Mouse (Mus musculus) brain, embryonic 14.5 days (tissue): ENCODE data around the gene Xpr1.
"Not testable (repeated sequence)": the region's sequence is repeated elsewhere in the genome, so short reads cannot be mapped to it uniquely, and the experiment has no call there.

Source experiments
- CTCF ChIP-seq: fragments of 200-500 bp; IDR thresholded peaks from 2 replicates; pipeline ENCODE4 v1.5.1; 2012; ENCODE audit warnings: inconsistent platforms, mild to moderate bottlenecking, moderate library complexity, borderline replicate concordance; ENCODE audit not compliant: insufficient read depth, insufficient read length; ENCODE audit errors: extremely low read depth
- POLR2A ChIP-seq: fragments of 200-500 bp; IDR thresholded peaks from 2 replicates; pipeline ENCODE4 v1.6.1; 2012; ENCODE audit warnings: mild to moderate bottlenecking, inconsistent platforms, borderline replicate concordance; ENCODE audit not compliant: poor library complexity, insufficient read depth, insufficient read length, severe bottlenecking; ENCODE audit errors: extremely low read depth

GRCm38 (mm10) chr1:155262496-155262895 lies 154.7 kb downstream of the Xpr1 start:
- not testable (repeated sequence) for TF ChIP-seq CTCF, POLR2A
